Mouse (Mus musculus): ENCODE measurements at regions not wholly inside any gene's neighbourhood (a gene's known extent, or its start where the extent isn't known, plus 50 kb on each side); places are given as distances from the start of the nearest gene placed in this dataset.

DNA sequence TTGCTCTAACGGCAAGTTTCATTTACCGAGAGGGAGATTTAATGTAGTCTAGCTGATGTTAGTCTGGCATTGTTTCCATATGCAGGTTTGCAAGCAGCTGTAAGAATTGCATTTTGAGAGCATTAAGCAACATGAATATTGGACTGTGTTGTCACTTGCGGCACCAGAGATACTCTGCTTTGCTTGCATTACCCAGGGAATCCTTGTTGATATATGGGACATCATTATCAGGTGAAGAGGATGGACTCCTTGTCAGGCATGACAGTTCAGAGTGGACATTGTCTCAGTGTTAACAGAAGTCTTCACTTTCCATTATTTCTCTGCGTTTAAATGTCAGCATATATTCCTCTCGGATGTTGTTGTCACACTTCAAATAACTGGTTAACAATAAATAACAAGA, 208.1 kb downstream of the Brinp2 start:
- Histone ChIP-seq H3K4me1 (no peaks in the 10 kb centered on the region), H3K9me3 (replicated peaks) (no peaks in the 10 kb centered on the region), H3K4me3 (no peak overlapping the region), H3K27me3 (ENCODE audit: low read depth, poor library complexity, severe bottlenecking) (no peaks in the 10 kb centered on the region), H3K36me3 (no peaks in the 10 kb centered on the region), H3K27ac (no peak overlapping the region)
- 83% methylated on average over 5 of the region's 5 CpGs for WGBS
- DNase-seq (ENCODE audit: low spot score) = no peak

DNA sequence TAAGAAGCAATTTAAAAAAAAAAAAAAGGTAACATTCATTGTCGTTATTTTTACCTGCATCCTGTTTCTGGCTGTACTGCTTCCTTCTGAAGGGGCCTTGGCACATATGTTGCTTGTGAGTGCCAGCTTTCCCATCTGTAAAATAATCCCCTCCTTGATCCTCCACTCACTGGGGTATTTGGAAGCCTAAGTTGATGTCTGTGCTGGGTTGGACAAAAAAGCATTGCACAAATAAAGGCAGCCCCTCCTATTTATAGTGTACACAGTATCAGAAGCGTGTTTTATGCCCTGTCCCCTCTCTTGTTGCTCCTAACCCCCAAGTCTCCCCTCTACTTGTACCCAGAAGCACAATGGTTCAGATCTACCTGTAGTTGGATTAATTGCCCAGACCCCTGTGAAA, 195.0 kb downstream of the Brinp2 start:
- no peak for DNase-seq (ENCODE audit: low spot score)
- Histone ChIP-seq H3K4me3 (no peak overlapping the region), H3K27ac (no peak overlapping the region), H3K9me3 (replicated peaks) (no peaks in the 10 kb centered on the region), H3K36me3 (no peaks in the 10 kb centered on the region), H3K4me1 (no peaks in the 10 kb centered on the region), H3K27me3 (ENCODE audit: low read depth, poor library complexity, severe bottlenecking) (no peaks in the 10 kb centered on the region)
- WGBS = 81% methylated on average over 2 of the region's 2 CpGs

DNA sequence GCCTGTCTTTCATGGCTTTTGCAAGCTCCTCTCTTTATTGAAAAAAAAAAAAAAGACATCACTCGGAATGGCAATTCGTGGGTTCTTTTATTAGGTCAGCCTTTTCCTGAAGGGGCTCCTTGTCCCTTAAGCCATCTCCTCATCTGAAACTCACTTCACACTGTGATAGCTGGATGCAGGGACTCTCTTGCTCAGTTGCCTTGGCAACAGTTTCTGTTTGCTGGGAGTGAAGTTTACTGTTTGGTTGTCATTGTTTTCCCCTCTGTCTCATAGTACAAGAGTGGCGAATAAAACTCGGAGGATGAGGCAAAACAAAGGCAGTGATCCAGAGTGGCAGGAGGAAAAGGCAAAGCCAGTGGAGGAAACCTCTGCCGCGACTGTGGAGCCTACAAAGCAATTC, 194.6 kb downstream of the Brinp2 start:
- no peak for DNase-seq (ENCODE audit: low spot score)
- H3K4me1 ChIP-seq = no peaks in the 10 kb centered on the region
- no peaks in the 10 kb centered on the region for H3K9me3 ChIP-seq (replicated peaks)
- no peaks in the 10 kb centered on the region for H3K36me3 ChIP-seq
- H3K27me3 ChIP-seq (ENCODE audit: low read depth, poor library complexity, severe bottlenecking) = no peaks in the 10 kb centered on the region
- WGBS = 75% methylated on average over 6 of the region's 6 CpGs
- H3K27ac ChIP-seq = no peak overlapping the region
- no peak overlapping the region for H3K4me3 ChIP-seq

DNA sequence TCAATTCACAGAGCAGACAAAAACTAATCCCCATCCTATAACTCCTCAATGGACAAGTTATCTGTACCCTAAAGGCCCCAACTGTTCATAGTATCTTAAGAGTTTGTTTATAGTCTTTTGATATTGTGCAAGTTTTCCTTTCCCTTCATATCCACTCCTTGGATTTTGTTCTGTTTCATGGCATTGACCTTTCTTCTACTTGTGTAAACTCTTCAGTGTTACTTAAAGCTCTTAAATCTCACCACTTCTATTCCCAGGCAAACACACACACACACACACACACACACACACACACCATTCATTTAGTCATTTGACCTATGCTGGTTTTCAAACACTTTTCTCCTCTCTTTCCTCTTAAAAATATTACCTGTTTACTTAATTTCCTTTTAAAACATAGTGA, 192.7 kb downstream of the Brinp2 start:
- H3K27me3 ChIP-seq (ENCODE audit: low read depth, poor library complexity, severe bottlenecking) = no peaks in the 10 kb centered on the region
- H3K36me3 ChIP-seq = no peaks in the 10 kb centered on the region
- H3K4me3 ChIP-seq = no peak overlapping the region
- no peaks in the 10 kb centered on the region for H3K9me3 ChIP-seq (replicated peaks)
- no peak overlapping the region for H3K27ac ChIP-seq
- no peak for DNase-seq (ENCODE audit: low spot score)
- H3K4me1 ChIP-seq = no peaks in the 10 kb centered on the region

DNA sequence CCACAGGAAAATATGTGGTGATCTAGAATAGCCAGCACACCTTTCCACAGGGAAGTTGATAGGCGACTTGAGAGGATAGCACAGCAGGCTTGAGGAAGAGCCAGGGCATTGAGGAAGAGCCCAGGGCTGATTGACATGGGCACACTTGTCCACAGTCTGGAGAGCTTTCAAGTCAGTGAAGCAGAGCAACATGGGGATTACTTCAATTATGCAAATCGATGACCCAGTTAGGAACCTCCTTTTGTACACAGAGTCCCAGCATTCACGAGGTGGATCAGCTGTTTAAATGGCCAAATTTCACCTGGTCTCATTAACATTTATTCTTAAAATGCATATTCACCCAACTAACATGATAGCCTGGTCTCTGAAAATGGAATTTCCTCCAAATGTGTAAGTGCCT, 186.1 kb downstream of the Brinp2 start:
- DNase-seq (ENCODE audit: low spot score) = no peak
- Histone ChIP-seq H3K27ac (no peak overlapping the region), H3K4me3 (no peak overlapping the region), H3K4me1 (no peaks in the 10 kb centered on the region), H3K27me3 (ENCODE audit: low read depth, poor library complexity, severe bottlenecking) (no peaks in the 10 kb centered on the region), H3K9me3 (replicated peaks) (no peaks in the 10 kb centered on the region), H3K36me3 (no peaks in the 10 kb centered on the region)
- 75% methylated on average over 3 of the region's 3 CpGs for WGBS

DNA sequence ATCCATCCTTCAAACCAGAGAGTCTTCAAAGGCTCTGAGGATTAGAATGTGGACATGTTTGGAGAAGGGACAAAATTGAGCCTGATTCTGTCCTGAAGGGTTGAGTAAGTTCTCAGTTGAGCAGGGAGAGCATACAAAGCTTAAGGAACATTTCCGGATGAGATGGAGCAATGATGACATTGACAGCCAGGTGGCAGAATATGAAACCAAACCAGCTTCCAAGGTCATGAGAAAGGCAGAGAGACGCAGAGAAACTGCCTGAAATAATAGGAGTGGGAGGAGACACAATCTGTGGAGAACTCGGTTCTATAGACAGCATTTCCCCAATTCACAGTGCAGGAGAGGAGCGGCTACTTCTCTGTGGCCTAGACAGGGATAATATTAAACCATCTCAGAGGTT, 176.0 kb downstream of the Brinp2 start:
- Histone ChIP-seq H3K4me3 (no peak overlapping the region), H3K36me3 (no peaks in the 10 kb centered on the region), H3K27me3 (ENCODE audit: low read depth, poor library complexity, severe bottlenecking) (no peaks in the 10 kb centered on the region), H3K27ac (no peak overlapping the region), H3K4me1 (no peaks in the 10 kb centered on the region), H3K9me3 (replicated peaks) (no peaks in the 10 kb centered on the region)
- no peak for DNase-seq (ENCODE audit: low spot score)
- 81% methylated on average over 4 of the region's 4 CpGs for WGBS

DNA sequence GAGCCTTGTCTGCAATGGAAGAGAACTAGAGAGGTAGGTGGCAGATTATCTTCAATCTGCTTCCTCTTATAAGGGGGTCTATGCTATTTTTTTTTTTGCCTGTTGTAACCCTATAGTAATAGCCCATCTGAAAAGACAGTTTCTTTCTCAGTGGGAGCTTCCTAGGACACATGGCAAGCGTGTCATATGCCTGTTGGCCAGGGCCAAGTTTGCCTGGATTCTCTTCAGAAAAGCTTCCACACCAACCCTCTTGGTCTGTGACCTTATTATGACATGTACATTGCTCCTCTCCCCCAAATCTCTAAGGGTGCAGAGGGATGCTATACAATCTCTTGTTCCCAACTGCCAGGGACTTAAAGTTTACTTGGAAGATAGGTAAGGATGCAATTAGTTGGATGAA, 174.8 kb downstream of the Brinp2 start:
- Histone ChIP-seq H3K27me3 (ENCODE audit: low read depth, poor library complexity, severe bottlenecking) (no peaks in the 10 kb centered on the region), H3K4me3 (no peak overlapping the region), H3K36me3 (no peaks in the 10 kb centered on the region), H3K4me1 (no peaks in the 10 kb centered on the region), H3K9me3 (replicated peaks) (no peaks in the 10 kb centered on the region), H3K27ac (no peak overlapping the region)
- DNase-seq (ENCODE audit: low spot score) = no peak
- 85% methylated on average over 1 of the region's 1 CpGs for WGBS

DNA sequence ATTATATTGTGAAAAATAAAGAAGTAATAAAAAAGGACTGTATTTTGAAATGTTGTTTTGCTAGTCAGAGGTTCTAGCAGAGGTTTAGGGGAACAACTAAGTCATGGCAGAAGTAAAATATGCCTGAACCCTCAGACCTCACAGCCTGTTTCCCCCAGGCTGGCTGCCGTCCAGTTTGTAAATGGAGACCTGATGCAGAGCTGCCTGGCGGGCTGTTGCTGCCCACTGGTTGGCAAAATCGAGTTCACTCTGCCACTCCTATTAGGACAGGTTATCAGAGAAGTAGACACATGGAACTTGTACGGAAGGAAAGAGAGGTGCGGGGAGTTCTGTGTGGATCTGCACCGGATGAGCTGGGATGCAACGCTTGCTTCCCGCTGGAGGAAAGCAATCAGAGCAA, 168.5 kb downstream of the Brinp2 start:
- H3K27ac ChIP-seq = no peak overlapping the region
- DNase-seq (ENCODE audit: low spot score) = no peak
- 79% methylated on average over 8 of the region's 8 CpGs for WGBS
- H3K36me3 ChIP-seq = no peaks in the 10 kb centered on the region
- H3K9me3 ChIP-seq (replicated peaks) = no peaks in the 10 kb centered on the region
- no peak overlapping the region for H3K4me3 ChIP-seq
- no peaks in the 10 kb centered on the region for H3K4me1 ChIP-seq
- no peaks in the 10 kb centered on the region for H3K27me3 ChIP-seq (ENCODE audit: low read depth, poor library complexity, severe bottlenecking)

DNA sequence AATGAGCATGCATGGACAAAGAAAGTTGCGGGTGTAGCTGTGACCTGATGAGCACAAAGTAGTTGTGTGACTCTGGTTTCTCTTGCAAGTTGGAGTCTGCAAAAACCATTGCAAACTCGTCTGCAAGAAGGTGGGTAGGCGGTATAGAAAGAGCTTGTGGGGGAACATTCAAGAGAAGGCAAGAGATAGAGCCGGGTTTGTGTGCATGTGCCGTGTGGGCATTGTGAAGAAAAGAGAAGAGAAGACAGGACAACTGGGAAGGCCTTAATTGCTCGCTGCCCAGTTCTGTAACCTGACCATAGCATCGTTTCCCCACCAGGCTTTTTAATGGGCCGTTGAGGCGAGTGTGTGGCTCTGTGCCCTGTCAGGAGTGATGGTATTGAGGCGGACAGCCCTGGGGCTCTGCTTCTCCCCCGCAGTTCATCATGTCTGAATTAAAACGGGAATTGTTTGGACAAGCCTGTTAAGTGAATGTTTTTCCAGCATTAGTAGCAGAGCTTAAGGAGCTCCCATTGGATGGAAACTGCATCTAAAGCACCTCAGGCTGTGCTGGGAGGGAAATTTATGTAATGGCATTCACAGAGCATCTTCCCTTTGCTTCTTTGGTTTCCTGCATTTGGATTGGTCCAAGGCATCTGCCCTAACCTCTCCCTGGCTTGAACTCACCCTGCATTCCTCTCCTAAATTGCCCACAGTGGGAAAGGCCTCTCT, 163.1 kb downstream of the Brinp2 start:
- H3K9me3 ChIP-seq (replicated peaks) = no peaks in the 10 kb centered on the region
- no peak overlapping the region for H3K4me3 ChIP-seq
- H3K36me3 ChIP-seq = no peaks in the 10 kb centered on the region
- DNase-seq (ENCODE audit: low spot score) = no peak
- 46% methylated on average over 12 of the region's 12 CpGs for WGBS
- no peaks in the 10 kb centered on the region for H3K27me3 ChIP-seq (ENCODE audit: low read depth, poor library complexity, severe bottlenecking)
- no peak overlapping the region for H3K27ac ChIP-seq
- H3K4me1 ChIP-seq = peaks cover 9% of the 10 kb centered on the region; the same call in 1 of the 2 replicates

DNA sequence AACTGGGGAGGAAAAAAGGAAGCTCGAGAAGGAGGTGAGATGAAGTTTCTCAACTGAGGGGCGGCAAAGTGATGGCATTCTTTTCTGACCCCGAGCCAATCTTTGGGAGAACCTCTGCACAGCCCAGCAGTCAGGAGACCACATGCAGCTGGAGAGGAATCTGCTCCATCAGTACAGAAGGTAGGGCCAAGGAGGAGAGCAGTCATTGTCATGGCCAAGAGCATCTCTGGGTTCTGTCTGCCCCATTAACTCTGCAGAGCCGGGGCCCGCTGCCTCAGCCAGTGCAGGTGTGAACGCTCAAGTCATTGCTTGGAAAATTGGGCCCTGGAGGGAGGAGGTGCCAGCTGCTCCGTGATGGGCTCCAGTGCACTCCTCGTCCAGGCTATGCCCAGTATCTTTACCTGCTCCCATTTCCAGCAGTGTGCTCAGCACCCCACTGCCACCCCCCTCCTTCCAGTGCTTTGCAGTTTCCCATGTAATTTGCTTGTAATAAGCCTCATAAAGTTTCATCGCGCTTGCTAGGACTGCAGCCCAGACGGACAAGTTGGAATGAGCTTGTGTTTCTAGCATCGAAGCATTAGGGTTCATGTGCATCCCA, 162.1 kb downstream of the Brinp2 start:
- no peak overlapping the region for H3K4me3 ChIP-seq
- no peak for DNase-seq (ENCODE audit: low spot score)
- H3K27me3 ChIP-seq (ENCODE audit: low read depth, poor library complexity, severe bottlenecking) = no peaks in the 10 kb centered on the region
- no peak overlapping the region for H3K27ac ChIP-seq
- H3K4me1 ChIP-seq = peaks cover 9% of the 10 kb centered on the region; the same call in 1 of the 2 replicates
- H3K9me3 ChIP-seq (replicated peaks) = no peaks in the 10 kb centered on the region
- H3K36me3 ChIP-seq = no peaks in the 10 kb centered on the region
- WGBS = 77% methylated on average over 12 of the region's 12 CpGs
